Mouse (Mus musculus) limb, embryonic 10.5 days (tissue): ENCODE data around the gene Zcwpw1. TPM values are rescaled to one million over a fixed set of nuclear protein-coding genes. Genes with fewer than 3 reads are reported as not detected.
A peak's percentile ranks its signal among the peaks of the same experiment; 100 is the strongest.

Experiments
- DNase-seq: peaks from one replicate; pipeline ENCODE4 v3.0.0-alpha.2; 2017; ENCODE audit warnings: low spot score
- H3K27ac ChIP-seq: fragments of 300-500 bp; sonication (generic); 2 replicates; pipeline ENCODE4 v1.5.1; 2016; ENCODE audit warnings: mild to moderate bottlenecking
- H3K27me3 ChIP-seq: fragments of 300-500 bp; sonication (generic); 2 replicates; pipeline ENCODE4 v1.6.1; 2016; ENCODE audit warnings: low read depth, mild to moderate bottlenecking; ENCODE audit not compliant: poor library complexity, severe bottlenecking
- H3K36me3 ChIP-seq: fragments of 300-500 bp; sonication (generic); 2 replicates; pipeline ENCODE4 v1.6.1; 2016; ENCODE audit warnings: mild to moderate bottlenecking, moderate library complexity
- H3K4me1 ChIP-seq: fragments of 300-500 bp; sonication (generic); 2 replicates; pipeline ENCODE4 v1.6.1; 2016
- H3K4me3 ChIP-seq: fragments of 300-500 bp; sonication (generic); 2 replicates; pipeline ENCODE4 v1.5.1; 2016; ENCODE audit warnings: mild to moderate bottlenecking, moderate library complexity
- H3K9me3 ChIP-seq: fragments of 300-500 bp; sonication (generic); replicated peaks from 2 replicates; pipeline ENCODE4 v1.6.1; 2016; ENCODE audit warnings: mild to moderate bottlenecking
- WGBS: fragments of 180-500 bp; shearing (Covaris S2); methylation state at CpG from one replicate; pipeline ENCODE4 v1.1.7; 2016; 5-methylcytosine and 5-hydroxymethylcytosine counted together
- polyA plus RNA-seq: library from polyadenylated mRNA; unstranded; fragments of >200 nt; fragmentation: Nextera tagmentation; extraction: Ambion mirVana; gene quantifications from 2 replicates; pipeline ENCODE4 v1.2.1, GENCODE M21; 2016

Zcwpw1 gene
- polyA plus RNA-seq, 1 experiment from 2014 or later, result 15.8 TPM

DNA sequence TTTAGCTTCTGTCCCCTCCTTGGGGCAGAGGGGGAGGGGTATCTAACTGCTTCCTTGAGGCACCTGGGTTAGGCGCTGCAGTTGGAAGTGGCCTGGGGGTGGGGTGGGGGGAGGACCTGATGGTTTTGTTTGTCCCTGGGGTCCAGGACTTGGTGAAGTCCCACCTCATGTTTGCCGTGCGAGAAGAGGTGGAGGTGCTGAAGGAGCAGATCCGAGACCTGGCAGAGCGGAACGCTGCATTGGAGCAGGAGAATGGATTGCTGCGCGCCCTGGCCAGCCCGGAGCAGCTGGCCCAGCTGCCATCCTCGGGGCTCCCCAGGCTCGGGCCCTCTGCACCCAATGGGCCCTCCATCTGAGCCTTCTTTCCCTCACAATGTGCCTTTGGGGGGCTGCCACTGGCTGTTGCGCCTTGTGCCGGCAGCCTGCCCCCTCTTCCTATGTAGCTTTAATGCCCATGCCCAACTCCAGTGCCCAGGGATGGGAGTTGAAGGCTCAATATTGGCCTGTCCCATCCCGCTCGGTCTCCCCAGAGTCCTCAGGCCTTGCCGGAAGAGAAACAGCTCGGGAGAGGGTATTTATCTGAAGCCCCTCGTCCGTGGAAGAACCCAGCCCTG is 28.6 kb upstream of the Zcwpw1 start:
- no peak for DNase-seq
- H3K9me3 ChIP-seq, result no peaks in the 10 kb centered on the region
- H3K4me3 ChIP-seq, result no peak overlapping the region
- WGBS, result 91% methylated on average over 19 of the region's 19 CpGs
- no peak overlapping the region; the same call in 1 of the 2 replicates for H3K27ac ChIP-seq
- H3K36me3 ChIP-seq, result peaks cover 51% of the 10 kb centered on the region
- H3K4me1 ChIP-seq, result peaks cover 4% of the 10 kb centered on the region; the same call in 1 of the 2 replicates
- no peaks in the 10 kb centered on the region for H3K27me3 ChIP-seq

GRCm38 (mm10) chr5:137759971-137760412 is 27.6 kb upstream of the Zcwpw1 start:
- no peaks in the 10 kb centered on the region for H3K9me3 ChIP-seq
- peaks cover 4% of the 10 kb centered on the region; the same call in 1 of the 2 replicates for H3K4me1 ChIP-seq
- no peaks in the 10 kb centered on the region for H3K27me3 ChIP-seq
- H3K4me3 ChIP-seq, result no peak overlapping the region
- H3K36me3 ChIP-seq, result peaks cover 46% of the 10 kb centered on the region
- H3K27ac ChIP-seq, result peak overlapping the region; percentile 21; the same call in 1 of the 2 replicates
- DNase-seq, result peak; percentile 74
- 30% methylated on average over 4 of the region's 4 CpGs for WGBS

DNA sequence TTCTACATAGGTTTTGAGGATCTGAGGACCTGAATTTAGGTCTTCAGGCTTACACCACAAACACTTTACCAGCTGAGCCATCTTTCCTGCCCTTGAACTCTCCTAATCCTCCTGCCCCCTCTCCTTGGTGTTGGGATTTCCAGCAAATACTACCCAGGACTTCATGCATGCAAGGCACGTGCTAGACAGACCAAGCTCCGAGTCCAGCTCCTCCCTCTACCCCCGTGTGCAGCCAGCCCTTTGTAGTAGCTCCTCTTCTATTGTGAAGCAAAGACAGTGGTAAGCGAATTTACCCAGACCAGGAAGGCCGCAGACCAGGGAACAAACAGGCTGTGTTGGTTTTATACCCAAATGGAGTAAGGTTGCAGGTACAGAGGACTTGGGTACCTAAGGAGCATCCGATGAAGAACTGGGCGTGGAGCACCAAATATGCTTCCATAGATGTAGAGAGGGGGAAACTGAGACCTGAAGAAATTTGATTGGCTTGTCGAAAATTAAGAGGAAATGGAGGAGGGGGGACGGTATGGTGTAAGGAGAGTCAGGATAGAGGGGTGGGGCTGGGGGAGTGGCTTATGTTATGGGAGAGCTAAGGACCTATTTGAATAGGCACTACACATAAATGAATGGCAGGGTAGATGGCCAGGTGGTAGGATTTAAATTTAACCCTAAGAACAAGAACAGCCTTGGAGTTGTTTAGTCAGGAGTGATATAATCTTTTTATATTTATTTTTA is 22.8 kb upstream of the Zcwpw1 start:
- Histone ChIP-seq H3K9me3 (no peaks in the 10 kb centered on the region), H3K27me3 (no peaks in the 10 kb centered on the region), H3K4me3 (no peak overlapping the region), H3K36me3 (peaks cover 3% of the 10 kb centered on the region; the same call in 1 of the 2 replicates), H3K27ac (no peak overlapping the region), H3K4me1 (peaks cover 4% of the 10 kb centered on the region)
- no peak for DNase-seq
- 64% methylated on average over 9 of the region's 9 CpGs for WGBS

DNA sequence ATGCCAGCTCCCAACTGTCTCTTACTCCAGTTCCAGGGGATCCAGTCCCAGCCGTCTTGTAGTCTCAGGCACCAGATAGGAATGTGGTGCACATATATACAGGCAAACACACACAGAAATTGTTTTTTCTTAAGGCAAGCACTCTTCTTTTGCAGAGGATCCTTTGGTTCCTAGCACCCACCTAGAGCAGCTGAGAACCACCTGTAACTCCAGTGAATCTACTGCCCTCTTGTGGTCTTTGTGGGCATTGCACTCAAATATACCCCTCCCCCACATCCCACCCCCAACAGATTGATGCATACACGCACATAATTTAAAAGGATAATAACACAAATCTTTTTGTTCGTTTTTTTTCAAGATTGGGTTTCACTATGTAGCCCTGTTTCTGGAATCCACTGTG is 21.3 kb upstream of the Zcwpw1 start:
- H3K4me3 ChIP-seq, result no peak overlapping the region
- no peaks in the 10 kb centered on the region; the same call in 1 of the 2 replicates for H3K4me1 ChIP-seq
- H3K9me3 ChIP-seq, result no peaks in the 10 kb centered on the region
- H3K36me3 ChIP-seq, result no peaks in the 10 kb centered on the region
- WGBS, result 58% methylated on average over 3 of the region's 3 CpGs
- DNase-seq, result no peak
- no peaks in the 10 kb centered on the region for H3K27me3 ChIP-seq
- no peak overlapping the region for H3K27ac ChIP-seq

DNA sequence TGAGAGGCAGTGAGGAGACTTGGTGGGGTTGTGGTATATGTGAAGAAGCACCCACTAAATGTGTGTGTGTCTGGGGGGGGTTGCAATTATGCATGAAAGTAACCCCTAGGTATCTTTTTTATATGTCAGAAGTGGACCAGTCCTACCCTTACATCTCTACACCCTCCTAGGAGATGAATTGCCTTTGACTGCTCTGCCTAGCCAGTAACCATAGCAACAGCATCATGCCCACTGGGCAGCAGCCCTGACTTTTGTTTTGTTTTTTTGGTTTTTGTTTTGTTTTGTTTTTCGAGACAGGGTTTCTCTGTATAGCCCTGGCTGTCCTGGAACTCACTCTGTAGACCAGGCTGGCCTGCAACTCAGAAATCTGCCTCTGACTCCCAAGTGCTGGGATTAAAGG is 19.1 kb upstream of the Zcwpw1 start:
- no peaks in the 10 kb centered on the region; the same call in 1 of the 2 replicates for H3K4me1 ChIP-seq
- DNase-seq, result no peak
- WGBS, result 74% methylated on average over 1 of the region's 1 CpGs
- no peak overlapping the region for H3K27ac ChIP-seq
- no peaks in the 10 kb centered on the region for H3K27me3 ChIP-seq
- no peak overlapping the region for H3K4me3 ChIP-seq
- no peaks in the 10 kb centered on the region for H3K36me3 ChIP-seq
- H3K9me3 ChIP-seq, result no peaks in the 10 kb centered on the region

DNA sequence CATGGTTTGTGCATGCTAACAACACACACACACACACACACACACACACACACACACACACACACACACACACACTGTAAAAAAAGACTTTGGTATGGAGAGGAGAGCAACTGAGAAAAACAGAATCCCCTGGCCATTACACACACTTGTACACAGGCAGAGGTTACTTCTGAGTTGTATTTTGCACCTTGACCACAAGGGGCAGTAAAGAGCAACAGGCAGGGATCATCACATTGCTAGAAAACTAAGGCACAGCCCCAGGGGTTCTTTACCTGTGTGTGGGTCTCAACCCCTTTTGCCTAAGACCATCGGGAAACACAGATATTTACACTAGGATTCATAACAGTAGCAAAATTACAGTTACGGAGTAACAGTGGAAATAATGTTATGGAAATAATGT is 16.9 kb upstream of the Zcwpw1 start:
- WGBS, result 40% methylated on average over 2 of the region's 2 CpGs
- no peaks in the 10 kb centered on the region; the same call in 1 of the 2 replicates for H3K4me1 ChIP-seq
- no peaks in the 10 kb centered on the region for H3K9me3 ChIP-seq
- no peak overlapping the region for H3K27ac ChIP-seq
- peak; percentile 56 for DNase-seq
- H3K36me3 ChIP-seq, result no peaks in the 10 kb centered on the region
- H3K27me3 ChIP-seq, result no peaks in the 10 kb centered on the region
- no peak overlapping the region for H3K4me3 ChIP-seq

DNA sequence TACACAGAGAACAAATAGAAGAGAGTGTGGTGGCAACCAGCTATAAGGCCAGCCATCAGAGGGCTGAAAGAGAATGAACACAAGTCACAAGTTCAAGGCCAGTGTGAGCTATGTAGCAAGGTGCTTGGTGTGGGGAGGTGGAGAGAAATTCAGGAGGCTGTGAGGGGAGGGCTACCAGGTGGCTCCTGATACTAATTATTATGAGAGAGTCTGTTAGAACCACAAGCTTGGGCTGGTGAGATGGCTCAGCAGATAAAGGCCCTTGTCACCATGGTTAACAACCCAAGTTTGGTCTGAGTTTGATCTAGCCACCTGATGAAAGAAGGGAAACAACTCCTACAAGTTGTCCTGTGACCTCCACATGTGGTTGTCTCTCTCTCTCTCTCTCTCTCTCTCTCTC is 14.8 kb upstream of the Zcwpw1 start:
- Histone ChIP-seq H3K4me3 (no peak overlapping the region), H3K9me3 (no peaks in the 10 kb centered on the region), H3K4me1 (peaks cover 7% of the 10 kb centered on the region), H3K27ac (no peak overlapping the region), H3K36me3 (no peaks in the 10 kb centered on the region), H3K27me3 (no peaks in the 10 kb centered on the region)
- DNase-seq, result no peak

GRCm38 (mm10) chr5:137775587-137776290 is 11.9 kb upstream of the Zcwpw1 start:
- peaks cover 24% of the 10 kb centered on the region for H3K4me1 ChIP-seq
- H3K36me3 ChIP-seq, result peaks cover 12% of the 10 kb centered on the region
- 92% methylated on average over 2 of the region's 2 CpGs for WGBS
- H3K9me3 ChIP-seq, result no peaks in the 10 kb centered on the region
- H3K27me3 ChIP-seq, result no peaks in the 10 kb centered on the region
- H3K4me3 ChIP-seq, result no peak overlapping the region
- peak overlapping the region; percentile 36; the same call in 1 of the 2 replicates for H3K27ac ChIP-seq
- no peak for DNase-seq

DNA sequence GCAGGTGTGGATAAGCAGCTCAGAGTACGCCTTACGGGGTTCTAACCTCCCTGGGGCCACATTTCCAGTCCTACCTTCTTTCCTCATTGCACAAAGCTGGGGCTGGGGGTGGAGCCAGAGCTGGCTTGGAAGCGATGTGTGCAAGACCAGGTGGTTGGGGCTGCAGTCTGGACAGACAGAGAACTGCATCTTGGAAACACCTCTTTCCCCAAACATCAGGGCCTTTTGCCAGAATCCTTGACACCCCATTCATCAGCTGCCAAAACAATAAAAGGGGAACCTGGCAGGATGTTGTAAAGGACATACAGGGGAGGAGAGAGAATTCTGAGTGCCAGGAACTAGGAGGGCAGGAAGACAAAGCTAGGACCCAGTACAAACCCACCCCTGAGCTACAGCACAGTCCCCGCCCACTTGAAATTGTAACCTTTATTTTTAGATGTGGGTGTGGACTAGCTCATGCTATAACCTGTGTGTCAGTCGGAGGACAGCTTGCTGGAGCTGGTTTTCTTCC is 11.1 kb upstream of the Zcwpw1 start:
- Histone ChIP-seq H3K27me3 (no peaks in the 10 kb centered on the region), H3K4me3 (no peak overlapping the region), H3K9me3 (no peaks in the 10 kb centered on the region), H3K4me1 (peaks cover 24% of the 10 kb centered on the region), H3K36me3 (peaks cover 19% of the 10 kb centered on the region), H3K27ac (peak overlapping the region; percentile 36; the same call in 1 of the 2 replicates)
- 43% methylated on average over 5 of the region's 5 CpGs for WGBS
- no peak for DNase-seq

- Histone ChIP-seq H3K9me3 (no peaks in the 10 kb centered on the region), H3K36me3 (peaks cover 28% of the 10 kb centered on the region), H3K4me3 (no peak overlapping the region), H3K4me1 (peaks cover 30% of the 10 kb centered on the region), H3K27ac (no peak overlapping the region), H3K27me3 (no peaks in the 10 kb centered on the region)
- no peak for DNase-seq
- 77% methylated on average over 7 of the region's 7 CpGs for WGBS
Measured at GRCm38 (mm10) chr5:137777267-137777845, 10.2 kb upstream of the Zcwpw1 start.

DNA sequence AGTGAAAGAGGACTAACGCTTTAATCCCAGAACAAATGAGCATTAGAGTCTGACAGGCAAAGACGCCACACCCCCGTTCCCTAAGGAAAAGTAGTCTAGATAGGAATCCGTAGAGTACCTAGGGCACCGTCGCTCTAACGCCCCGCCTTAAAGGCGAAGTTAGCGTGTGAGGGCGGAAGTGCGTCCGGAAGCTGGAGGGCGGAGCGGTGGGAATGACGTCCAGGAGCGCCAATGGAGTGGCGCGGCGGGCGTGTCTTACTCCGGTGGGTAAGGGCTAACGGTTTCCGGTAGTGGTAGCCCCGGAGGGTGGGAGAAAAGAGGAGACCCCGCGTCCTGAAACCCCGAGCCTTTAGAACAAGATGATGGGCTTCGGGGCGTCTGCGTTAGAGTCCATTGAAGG is 9.0 kb upstream of the Zcwpw1 start, which contains the start of gene Ppp1r35:
Gene Ppp1r35, plus strand, starts transcription at position 215 of the 400 bp plus-strand sequence.
- peak within 1 kb of the TSS; percentile 96 for H3K4me3 ChIP-seq
- DNase-seq, result peak; percentile 99
- peak within 1 kb of the TSS; percentile 92 for H3K27ac ChIP-seq
- H3K27me3 ChIP-seq, result no peaks in the 10 kb centered on the region
- no peaks in the 10 kb centered on the region for H3K9me3 ChIP-seq
- WGBS, result under 1% methylated on average over 31 of the region's 31 CpGs
- peaks cover 42% of the 10 kb centered on the region for H3K4me1 ChIP-seq
- peaks cover 40% of the 10 kb centered on the region for H3K36me3 ChIP-seq

- H3K9me3 ChIP-seq, result no peaks in the 10 kb centered on the region
- DNase-seq, result peak; percentile 69
- peaks cover 48% of the 10 kb centered on the region for H3K4me1 ChIP-seq
- under 1% methylated on average over 82 of the region's 83 CpGs for WGBS
- peak overlapping the region; percentile 92 for H3K27ac ChIP-seq
- H3K36me3 ChIP-seq, result peaks cover 47% of the 10 kb centered on the region
- peak overlapping the region; percentile 96 for H3K4me3 ChIP-seq
- no peaks in the 10 kb centered on the region for H3K27me3 ChIP-seq
Measured at GRCm38 (mm10) chr5:137779053-137779933, 8.3 kb upstream of the Zcwpw1 start.
